Mouse (Mus musculus) thymus, adult 2 months (tissue): ENCODE measurements around the gene Dbndd1. TPM values are rescaled to one million over a fixed set of nuclear protein-coding genes. Genes with fewer than 3 reads are reported as not detected.

Experiments
- DNase-seq: peaks from one replicate; pipeline ENCODE4 v3.0.0; 2021
- H3K27ac ChIP-seq: fragments of 200-500 bp; 2 replicates; pipeline ENCODE4 v1.5.1; 2012; ENCODE audit warnings: low read length, control low read depth; ENCODE audit not compliant: control insufficient read depth, insufficient read depth
- H3K27me3 ChIP-seq: fragments of 200-500 bp; 2 replicates; pipeline ENCODE4 v1.6.1; 2012; ENCODE audit warnings: mild to moderate bottlenecking, low read length, moderate library complexity, mixed read lengths; ENCODE audit not compliant: control insufficient read depth, insufficient read depth
- H3K36me3 ChIP-seq: fragments of 200-500 bp; 2 replicates; pipeline ENCODE4 v1.6.1; 2012; ENCODE audit warnings: mild to moderate bottlenecking, low read length, moderate library complexity; ENCODE audit not compliant: control insufficient read depth, insufficient read depth
- H3K4me1 ChIP-seq: fragments of 200-500 bp; replicated peaks from 2 replicates; pipeline ENCODE4 v1.6.1; 2012; ENCODE audit warnings: low read length; ENCODE audit not compliant: control insufficient read depth, insufficient read depth
- H3K4me3 ChIP-seq: fragments of 200-500 bp; 2 replicates; pipeline ENCODE4 v1.5.1; 2012; ENCODE audit warnings: mild to moderate bottlenecking, low read length, control low read depth, moderate library complexity; ENCODE audit not compliant: control insufficient read depth, insufficient read depth
- CTCF ChIP-seq: fragments of 200-500 bp; IDR thresholded peaks from 2 replicates; pipeline ENCODE4 v1.5.1; 2012; ENCODE audit warnings: mild to moderate bottlenecking, control low read depth, low read length, moderate library complexity, borderline replicate concordance; ENCODE audit not compliant: control insufficient read depth, poor library complexity, insufficient read depth; ENCODE audit errors: extremely low read depth
- POLR2A ChIP-seq: fragments of 200-500 bp; IDR thresholded peaks from 2 replicates; pipeline ENCODE4 v1.6.1; 2012; ENCODE audit warnings: mild to moderate bottlenecking, low read length, control low read depth, moderate library complexity; ENCODE audit not compliant: control insufficient read depth, poor library complexity, insufficient read depth; ENCODE audit errors: extremely low read depth
- WGBS: fragments of 180-500 bp; shearing (Covaris S2); methylation state at CpG from one replicate; pipeline ENCODE4 v1.1.7; 2018; 5-methylcytosine and 5-hydroxymethylcytosine counted together
- polyA plus RNA-seq: library from polyadenylated mRNA; depleted of rRNA; stranded (reverse); fragments of >200 nt; gene quantifications from 2 replicates; pipeline ENCODE4 v1.2.3, GENCODE M21; 2012

Dbndd1 gene
- polyA plus RNA-seq, 1 experiment = 2.1 TPM

DNA sequence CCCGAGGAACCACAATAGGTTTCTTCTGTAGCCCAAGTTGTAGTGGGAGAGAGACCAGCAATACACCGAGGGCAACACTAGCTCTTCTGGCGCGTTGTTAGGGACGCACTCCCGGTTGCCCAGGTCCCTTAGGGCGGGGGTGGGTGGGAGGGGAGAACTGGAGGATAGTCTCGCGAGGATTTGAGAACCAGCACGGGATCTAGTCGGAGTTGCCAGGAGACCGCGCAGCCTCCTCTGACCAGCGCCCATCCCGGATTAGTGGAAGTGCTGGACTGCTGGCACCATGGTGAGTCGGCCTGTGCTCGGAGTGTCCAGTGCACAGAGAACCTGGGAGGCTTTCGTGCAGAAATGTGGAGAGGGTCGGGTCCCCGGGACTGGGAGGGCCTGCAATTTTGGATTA, 3.4 kb upstream of the Dbndd1 start, which contains the start of gene Gas8:
TSS of gene Gas8 (plus strand) at position 168 of the 400 bp plus-strand sequence.
- peak; percentile 84 for DNase-seq
- H3K27ac ChIP-seq = no peak within 1 kb of the TSS
- H3K4me1 ChIP-seq = peaks cover 21% of the 10 kb centered on the region
- 0 out of 2 replicates have a peak, but pooled peaks cover 4% of the 10 kb centered on the region for H3K36me3 ChIP-seq
- H3K4me3 ChIP-seq = peak within 1 kb of the TSS; percentile 93
- TF ChIP-seq POLR2A (no peak), CTCF (no peak)
- peaks cover 11% of the 10 kb centered on the region; the same call in 1 of the 2 replicates for H3K27me3 ChIP-seq
- WGBS = under 1% methylated on average over 20 of the region's 20 CpGs

GRCm38 (mm10) chr8:123518172-123518571, 2.9 kb upstream of the Dbndd1 start:
- Histone ChIP-seq H3K27me3 (peaks cover 15% of the 10 kb centered on the region; the same call in 1 of the 2 replicates), H3K27ac (no peak overlapping the region), H3K4me1 (peaks cover 21% of the 10 kb centered on the region), H3K36me3 (0 out of 2 replicates have a peak, but pooled peaks cover 1% of the 10 kb centered on the region), H3K4me3 (no peak overlapping the region)
- no peak for DNase-seq
- TF ChIP-seq POLR2A = no peak
- WGBS = 33% methylated on average over 10 of the region's 10 CpGs

DNA sequence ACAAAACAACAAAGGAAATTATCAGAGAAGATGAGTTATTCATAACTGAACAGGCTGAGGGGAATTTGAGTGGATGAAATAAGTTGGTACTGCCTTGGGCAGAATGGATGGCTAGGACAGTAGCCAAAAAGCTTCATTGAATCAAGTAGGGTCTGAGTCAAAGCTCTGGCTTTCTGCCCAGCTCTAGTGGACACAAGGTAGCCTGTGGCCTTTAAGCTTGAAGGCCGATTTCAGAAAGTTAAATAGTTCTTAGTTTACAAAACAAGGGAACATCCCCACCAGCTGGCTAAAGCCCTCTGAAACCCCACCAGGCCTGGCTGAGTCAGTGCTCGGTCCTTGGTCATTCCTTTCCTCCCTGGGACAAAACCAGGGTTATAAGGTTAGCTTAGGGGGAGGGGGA, 1.3 kb upstream of the Dbndd1 start:
- Histone ChIP-seq H3K27me3 (peaks cover 15% of the 10 kb centered on the region; the same call in 1 of the 2 replicates), H3K4me3 (no peak overlapping the region), H3K36me3 (no peaks in the 10 kb centered on the region), H3K4me1 (peaks cover 21% of the 10 kb centered on the region), H3K27ac (no peak overlapping the region)
- TF ChIP-seq POLR2A = no peak
- no peak for TF ChIP-seq CTCF
- no peak for DNase-seq
- WGBS = 84% methylated on average over 2 of the region's 2 CpGs

- peaks cover 21% of the 10 kb centered on the region for H3K4me1 ChIP-seq
- 7% methylated on average over 11 of the region's 11 CpGs for WGBS
These were observed 256 bp upstream of the Dbndd1 start for GRCm38 (mm10) chr8:123515540-123515897.

DNA sequence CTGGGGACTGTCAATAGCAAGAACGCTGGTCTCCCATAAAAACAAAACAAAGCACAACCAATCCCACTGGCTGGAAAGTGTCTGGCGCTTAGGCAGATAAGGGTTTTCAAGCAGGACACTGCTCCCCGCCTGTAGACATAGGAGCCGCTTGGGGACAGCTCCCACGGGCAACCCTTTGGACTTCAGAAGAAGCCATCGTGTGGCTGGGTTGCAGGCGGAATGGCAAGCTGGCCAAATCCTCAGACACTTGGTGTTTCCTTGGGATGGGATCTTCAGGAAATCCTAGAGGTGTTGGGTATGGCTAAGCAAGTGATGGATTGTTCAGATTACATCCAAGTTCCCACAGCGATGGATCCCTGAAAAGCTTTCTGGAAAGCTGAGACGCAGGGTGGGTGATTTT, 1.1 kb downstream of the Dbndd1 start:
- WGBS = 35% methylated on average over 9 of the region's 9 CpGs
- H3K27ac ChIP-seq = no peak overlapping the region
- no peaks in the 10 kb centered on the region for H3K36me3 ChIP-seq
- peaks cover 15% of the 10 kb centered on the region for H3K4me1 ChIP-seq
- no peak for DNase-seq
- peaks cover 15% of the 10 kb centered on the region; the same call in 1 of the 2 replicates for H3K27me3 ChIP-seq
- TF ChIP-seq POLR2A = no peak
- TF ChIP-seq CTCF = no peak
- no peak overlapping the region for H3K4me3 ChIP-seq

More at GRCm38 (mm10) chr8:123515540-123515897, 256 bp upstream of the Dbndd1 start:
- peaks cover 15% of the 10 kb centered on the region; the same call in 1 of the 2 replicates for H3K27me3 ChIP-seq
- DNase-seq = no peak
- no peak overlapping the region for H3K4me3 ChIP-seq
- no peaks in the 10 kb centered on the region for H3K36me3 ChIP-seq
- TF ChIP-seq POLR2A (no peak), CTCF (no peak)
- H3K27ac ChIP-seq = no peak overlapping the region

GRCm38 (mm10) chr8:123510819-123511218, 4.4 kb downstream of the Dbndd1 start:
- H3K4me3 ChIP-seq = no peak overlapping the region
- TF ChIP-seq CTCF = no peak
- TF ChIP-seq POLR2A = no peak
- DNase-seq = no peak
- peaks cover 9% of the 10 kb centered on the region for H3K4me1 ChIP-seq
- no peaks in the 10 kb centered on the region for H3K36me3 ChIP-seq
- H3K27ac ChIP-seq = no peak overlapping the region
- 86% methylated on average over 5 of the region's 5 CpGs for WGBS
- peaks cover 15% of the 10 kb centered on the region; the same call in 1 of the 2 replicates for H3K27me3 ChIP-seq

DNA sequence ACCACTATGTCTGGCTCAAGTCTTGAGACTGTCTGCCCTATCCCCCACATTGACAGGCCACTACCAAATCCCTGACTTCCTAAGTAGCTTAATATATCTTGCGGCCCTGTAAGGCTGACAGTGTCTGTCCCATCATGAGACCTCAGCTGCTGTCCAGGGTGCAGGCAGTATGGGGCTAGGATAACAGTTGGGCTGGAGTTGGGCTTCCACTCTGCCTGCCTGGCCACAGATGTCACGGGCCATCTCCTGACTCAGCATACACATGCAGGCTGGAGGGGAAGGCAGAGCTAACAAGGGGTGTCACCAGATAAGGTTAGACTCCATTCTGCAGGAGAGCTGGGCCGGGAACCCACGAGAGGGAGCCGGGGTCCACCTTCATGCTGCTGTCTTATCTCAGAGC, 8.1 kb downstream of the Dbndd1 start:
- no peak for TF ChIP-seq POLR2A
- no peak for TF ChIP-seq CTCF
- no peaks in the 10 kb centered on the region for H3K27me3 ChIP-seq
- no peaks in the 10 kb centered on the region for H3K4me1 ChIP-seq
- no peak overlapping the region for H3K27ac ChIP-seq
- no peak for DNase-seq
- WGBS = 99% methylated on average over 5 of the region's 5 CpGs
- H3K4me3 ChIP-seq = no peak overlapping the region
- peaks cover 9% of the 10 kb centered on the region; the same call in 1 of the 2 replicates for H3K36me3 ChIP-seq
